Mouse (Mus musculus) lung, postnatal 0 days (tissue): ENCODE measurements at regions not wholly inside any gene's neighbourhood (a gene's known extent, or its start where the extent isn't known, plus 50 kb on each side); places are given as distances from the start of the nearest gene placed in this dataset.

Experiments used
- CTCF ChIP-seq: IDR thresholded peaks from 2 replicates; pipeline ENCODE4 v1.5.1; 2016; ENCODE audit warnings: antibody characterized with exemption, mild to moderate bottlenecking
- EP300 ChIP-seq: IDR thresholded peaks from 2 replicates; pipeline ENCODE4 v1.6.1; 2016; ENCODE audit warnings: antibody characterized with exemption, mild to moderate bottlenecking, control low read depth

DNA sequence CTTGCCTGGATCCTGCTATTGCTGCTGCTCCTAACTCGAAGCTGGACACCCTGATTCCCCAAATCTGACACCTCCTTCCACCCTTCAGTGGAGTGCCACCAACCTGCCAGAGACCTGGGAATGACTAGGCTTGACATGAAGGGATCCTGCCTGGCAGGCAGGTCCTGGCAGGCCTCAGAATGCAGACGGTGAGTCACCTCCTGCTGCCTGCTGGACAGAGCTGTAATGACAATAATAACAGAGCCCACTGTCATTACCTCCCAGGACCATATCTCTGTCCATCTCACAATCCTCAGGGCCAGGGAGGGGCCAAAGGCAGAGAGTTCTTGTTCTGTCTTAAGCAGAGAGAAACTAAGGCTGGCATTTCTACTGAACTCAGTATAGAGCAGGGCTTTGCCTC, 61.5 kb upstream of the Vps8 start:
- TF ChIP-seq EP300: no peak
- peak; percentile 14; the same call in 1 of the 2 replicates for TF ChIP-seq CTCF
